ENCODE assay signal across 14 mouse cellular contexts in genomic region chr4:139110858-139111257, GRCm38 (mm10). TPM values are rescaled to one million over a fixed set of nuclear protein-coding genes. Genes with fewer than 3 reads are reported as not detected.
DNase-seq lines count a peak whose midpoint lies in the region; ATAC-seq and TF ChIP-seq lines count a peak whose summit lies in the region.
"Had no signal": no experiment of that assay in that cellular context is flagged by ENCODE, and none has a peak within 500 bp of the region (broad histone marks: within the 10 kb centered on the region; RNA-seq: fewer than 3 reads in every experiment).

No protein-coding gene starts in this region.

- H3K4me2 ChIP-seq in kidney, embryonic 14.5 days (replicated peaks; ENCODE audit: low read depth, low read length) = no peak overlapping the region; the same call in 1 of the 2 replicates
- H3K4me2 ChIP-seq: neural tube, embryonic 13.5 days had no signal

- H3K4me3 ChIP-seq in cerebellum, adult 2 months (replicated peaks; ENCODE audit: insufficient read depth, low read depth, low read length) = no peak overlapping the region
- no peak overlapping the region for H3K4me3 ChIP-seq in liver, adult 2 months (ENCODE audit: insufficient read depth, low read depth, low read length)
- H3K4me3 ChIP-seq in kidney, embryonic 14.5 days (ENCODE audit: low read length) = no peak overlapping the region
- H3K4me3 ChIP-seq: neural tube, embryonic 13.5 days had no signal

- DNase-seq in cerebellum, adult 2 months = no peak
- no peak for DNase-seq in cerebellum, adult 9-11 months
- peak; percentile 48 for DNase-seq in liver, adult 2 months (ENCODE audit: extremely low read depth, low read depth, low spot score)
- DNase-seq in liver = no peak
- DNase-seq in layer of hippocampus, postnatal 14 days (ENCODE audit: low spot score in 2 of 2) = no peak
- no peak for DNase-seq in frontal cortex, postnatal 25 days (ENCODE audit: low spot score in 2 of 2)
- DNase-seq: adrenal gland, postnatal 10 days; cerebellum, postnatal 14 days; heart, postnatal 36 days; lung, adult 2 months had no signal

- WGBS in cerebellum, adult 2 months = 58% methylated on average over 3 of the region's 3 CpGs
- 39% methylated on average over 3 of the region's 3 CpGs for WGBS in liver, adult 2 months
- 48% methylated on average over 3 of the region's 3 CpGs for WGBS in kidney, embryonic 14.5 days

- H3K9ac ChIP-seq in liver, adult 2 months (ENCODE audit: low read depth, low read length) = no peak overlapping the region; the same call in 1 of the 2 replicates
- H3K9ac ChIP-seq in kidney, embryonic 14.5 days (ENCODE audit: low read depth, low read length) = no peak overlapping the region
- H3K9ac ChIP-seq: neural tube, embryonic 13.5 days had no signal

- no peak for TF ChIP-seq POLR2A in cerebellum, adult 2 months (IDR thresholded peaks at IDR 0.05; ENCODE audit: borderline replicate concordance, insufficient read depth, low read length)
- TF ChIP-seq POLR2A in liver, adult 2 months (IDR thresholded peaks at IDR 0.05; ENCODE audit: extremely low read depth, insufficient read depth, low read length) = no peak

- no peak for TF ChIP-seq CTCF in cerebellum, adult 2 months (IDR thresholded peaks at IDR 0.05; ENCODE audit: borderline replicate concordance, insufficient read depth, low read depth, low read length)
- TF ChIP-seq CTCF in liver, adult 2 months (IDR thresholded peaks at IDR 0.05; ENCODE audit: low read depth, low read length) = no peak

- no peaks in the 10 kb centered on the region for H3K27me3 ChIP-seq in cerebellum, adult 2 months (ENCODE audit: control insufficient read depth, insufficient read depth, low read length)
- no peaks in the 10 kb centered on the region for H3K27me3 ChIP-seq in liver, adult 2 months (ENCODE audit: control insufficient read depth, insufficient read depth, low read length)
- no peaks in the 10 kb centered on the region for H3K27me3 ChIP-seq in kidney, embryonic 14.5 days (ENCODE audit: control insufficient read depth, insufficient read depth, low read length)
- H3K27me3 ChIP-seq: neural tube, embryonic 13.5 days had no signal

- peak overlapping the region; percentile 46; the same call in 1 of the 2 replicates for H3K27ac ChIP-seq in cerebellum, adult 2 months (ENCODE audit: insufficient read depth, low read length)
- peak overlapping the region; percentile 81 for H3K27ac ChIP-seq in liver, adult 2 months (replicated peaks; ENCODE audit: insufficient read depth, low read depth, low read length)
- peak overlapping the region; percentile 77; the same call in 1 of the 2 replicates for H3K27ac ChIP-seq in kidney, embryonic 14.5 days (ENCODE audit: low read depth, low read length)
- H3K27ac ChIP-seq: neural tube, embryonic 13.5 days had no signal

- H3K36me3 ChIP-seq in liver, adult 2 months (ENCODE audit: control insufficient read depth, insufficient read depth, low read length) = no peaks in the 10 kb centered on the region
- no peaks in the 10 kb centered on the region for H3K36me3 ChIP-seq in kidney, embryonic 14.5 days (ENCODE audit: control insufficient read depth, insufficient read depth, low read length)
- H3K36me3 ChIP-seq: neural tube, embryonic 13.5 days had no signal

- H3K4me1 ChIP-seq in cerebellum, adult 2 months (ENCODE audit: control insufficient read depth, insufficient read depth, low read length) = peaks cover 20% of the 10 kb centered on the region
- peaks cover 21% of the 10 kb centered on the region for H3K4me1 ChIP-seq in liver, adult 2 months (ENCODE audit: control insufficient read depth, insufficient read depth, low read length)
- H3K4me1 ChIP-seq in kidney, embryonic 14.5 days (ENCODE audit: control insufficient read depth, insufficient read depth, low read length) = peaks cover 21% of the 10 kb centered on the region

- no peak for ATAC-seq in kidney, embryonic 14.5 days (ENCODE audit: low FRiP score, low TSS enrichment)
- peak; percentile 79 for ATAC-seq in megakaryocyte progenitor cell, adult 5-6 weeks (replicated peaks; ENCODE audit: poor library complexity)
- ATAC-seq: forebrain, embryonic 16.5 days had no signal

- H3K9me3 ChIP-seq in kidney, embryonic 14.5 days (ENCODE audit: control insufficient read depth, low read length) = no peaks in the 10 kb centered on the region
- H3K9me3 ChIP-seq: neural tube, embryonic 13.5 days had no signal

- H3K79me2 ChIP-seq in liver, adult 2 months (ENCODE audit: control insufficient read depth, insufficient read depth, low read length) = peaks cover 49% of the 10 kb centered on the region

RNA-seq across cellular contexts. Expression of gene Nbl1, which starts 18.1 kb away (rescaled TPM):
- polyA plus RNA-seq in cerebellum, adult 2 months (2012; rRNA removed) = 55.0 and 63.1 TPM in 2 replicates
- total RNA-seq in liver, adult 2 months (2014; rRNA removed) = 0.37 and 1.7 TPM in 2 replicates
- 1.1 and 1.3 TPM in 2 replicates for polyA plus RNA-seq in liver, adult 2 months (2012; rRNA removed)
- 15.5 and 22.3 TPM in 2 replicates for polyA plus RNA-seq in kidney, embryonic 14.5 days (2014; fragmentation: Nextera tagmentation; extraction: Ambion mirVana)
- total RNA-seq in megakaryocyte progenitor cell, adult 5-6 weeks (2015) = not detected in 2 replicates
- not detected in 2 replicates for total RNA-seq in megakaryocyte progenitor cell, adult 5-6 weeks (2017)
- 10 to 100 TPM; 77.4 to 93.7 TPM for total RNA-seq in layer of hippocampus, postnatal 14 days (2021)

RNA-seq across cellular contexts. Expression of gene Minos1, which starts 20.1 kb away (rescaled TPM):
- 212 and 218 TPM in 2 replicates for polyA plus RNA-seq in cerebellum, adult 2 months (2012; rRNA removed)
- 45.2 and 55.5 TPM in 2 replicates for total RNA-seq in liver, adult 2 months (2014; rRNA removed)
- 26.3 and 29.7 TPM in 2 replicates for polyA plus RNA-seq in liver, adult 2 months (2012; rRNA removed)
- polyA plus RNA-seq in kidney, embryonic 14.5 days (2014; fragmentation: Nextera tagmentation; extraction: Ambion mirVana) = 509 and 677 TPM in 2 replicates
- total RNA-seq in megakaryocyte progenitor cell, adult 5-6 weeks (2015) = 517 and 531 TPM in 2 replicates
- total RNA-seq in megakaryocyte progenitor cell, adult 5-6 weeks (2017) = 167 and 172 TPM in 2 replicates
- total RNA-seq in layer of hippocampus, postnatal 14 days (2021) = 100 to 1,000 TPM; 212 to 218 TPM

RNA-seq across cellular contexts. Expression of gene Htr6, which starts 35.5 kb away (rescaled TPM):
- 1.1 and 1.2 TPM in 2 replicates for polyA plus RNA-seq in cerebellum, adult 2 months (2012; rRNA removed)
- total RNA-seq in liver, adult 2 months (2014; rRNA removed) = not detected in 2 replicates
- not detected in 2 replicates for polyA plus RNA-seq in liver, adult 2 months (2012; rRNA removed)
- 0.10 and 0.12 TPM in 2 replicates for polyA plus RNA-seq in kidney, embryonic 14.5 days (2014; fragmentation: Nextera tagmentation; extraction: Ambion mirVana)
- not detected in 2 replicates for total RNA-seq in megakaryocyte progenitor cell, adult 5-6 weeks (2015)
- not detected in 2 replicates for total RNA-seq in megakaryocyte progenitor cell, adult 5-6 weeks (2017)
- total RNA-seq in layer of hippocampus, postnatal 14 days (2021) = 1 to 10 TPM; 7.9 to 8.5 TPM
- total RNA-seq: heart, postnatal 36 days had no signal

Comparison
In these comparisons a context has a peak if more than half of its experiments do, and no peak if none do; other contexts are left out.
1. RNA of gene Nbl1, which starts 18.1 kb away (total RNA-seq): 77.4 to 93.7 TPM in layer of hippocampus, postnatal 14 days; 0.37 to 1.7 TPM in liver, adult 2 months and not detected in megakaryocyte progenitor cell, adult 5-6 weeks; every median in the first group is over 10 times any median in the second.
2. Peak in every context shown above with its lines, with median percentiles within 50 percentile points of each other: H3K27ac ChIP-seq.